Mouse (Mus musculus) testis, adult 2 months (tissue): ENCODE results near the gene Bmpr1b.
"Not testable (repeated sequence)": the region's sequence is repeated elsewhere in the genome, so short reads cannot be mapped to it uniquely, and the experiment has no call there.

Source experiments
- CTCF ChIP-seq: fragments of 200-500 bp; IDR thresholded peaks from 2 replicates; pipeline ENCODE4 v1.5.1; 2012; ENCODE audit warnings: low read depth, mild to moderate bottlenecking, inconsistent platforms, low read length, moderate library complexity; ENCODE audit not compliant: control insufficient read depth, insufficient read depth, insufficient replicate concordance
- POLR2A ChIP-seq: fragments of 200-500 bp; IDR thresholded peaks from 2 replicates; pipeline ENCODE4 v1.6.1; 2012; ENCODE audit warnings: low read depth, mild to moderate bottlenecking, inconsistent platforms, low read length, moderate library complexity; ENCODE audit not compliant: control insufficient read depth

GRCm38 (mm10) chr3:142191627-142192026 is 22.4 kb upstream of the Bmpr1b start:
- TF ChIP-seq CTCF, POLR2A: not testable (repeated sequence)
